Mouse (Mus musculus) heart, adult 18-20 months (tissue): ENCODE measurements around the gene Car11. TPM values are rescaled to one million over a fixed set of nuclear protein-coding genes. Genes with fewer than 3 reads are reported as not detected.

Source experiments
- DNase-seq, 2 experiments: peaks; one replicate each; pipeline ENCODE4 v3.0.0; 2021 to 2022; ENCODE audit warnings: mixed read lengths in 1 of 2
- total RNA-seq, 2 experiments: library from RNA; stranded (reverse); gene quantifications; 2 replicates each; pipeline ENCODE4 v1.2.3; 2021

Gene Car11
- total RNA-seq, 2 experiments from 2014 or later = 3.4 to 5.9 TPM

GRCm38 (mm10) chr7:45722348-45722713 is 22.7 kb downstream of the Car11 start:
- peak in 1 of 2 experiments; percentile 2 for DNase-seq

- no peak for DNase-seq
These were observed 23.7 kb downstream of the Car11 start for GRCm38 (mm10) chr7:45723301-45723700.

DNA sequence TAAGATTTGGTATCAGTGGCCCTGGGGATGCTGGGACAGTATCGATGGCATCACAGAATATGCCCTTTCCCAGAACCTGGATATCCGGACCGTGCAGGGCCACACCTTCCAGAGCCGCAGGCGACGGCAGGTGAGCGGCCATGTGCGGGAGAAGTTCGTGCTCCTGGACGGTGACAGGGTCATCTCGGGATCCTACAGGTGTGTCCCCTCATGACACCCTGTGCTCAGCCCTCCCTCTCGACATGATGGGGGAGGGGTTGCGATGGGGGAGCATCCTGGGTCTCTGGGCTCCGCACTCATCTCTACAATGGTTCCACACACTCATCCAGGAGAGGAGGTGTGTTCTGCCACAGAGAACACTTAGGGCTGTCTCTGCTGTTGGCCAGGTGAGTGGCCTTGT is 24.1 kb downstream of the Car11 start:
- no peak for DNase-seq

DNA sequence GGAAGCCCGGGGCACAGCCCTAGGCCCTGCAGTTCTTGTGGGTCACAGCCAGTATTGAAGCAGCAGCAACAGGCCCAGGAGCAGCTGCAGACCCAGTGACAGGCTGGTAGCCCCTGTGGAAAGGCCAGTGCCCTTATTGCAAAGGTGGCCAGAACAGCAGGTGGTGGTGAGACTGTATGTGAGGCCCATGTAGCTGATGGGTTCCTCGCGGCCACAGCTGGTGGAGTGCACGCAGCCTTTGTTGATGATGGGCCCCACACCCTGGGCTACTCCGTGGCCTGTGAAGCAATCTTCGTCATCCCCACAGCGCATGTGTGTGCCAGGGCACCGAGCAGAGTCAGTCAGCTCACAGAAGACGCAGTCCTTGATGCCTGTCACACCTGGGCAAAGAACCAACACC is 25.5 kb downstream of the Car11 start:
- no peak for DNase-seq

DNA sequence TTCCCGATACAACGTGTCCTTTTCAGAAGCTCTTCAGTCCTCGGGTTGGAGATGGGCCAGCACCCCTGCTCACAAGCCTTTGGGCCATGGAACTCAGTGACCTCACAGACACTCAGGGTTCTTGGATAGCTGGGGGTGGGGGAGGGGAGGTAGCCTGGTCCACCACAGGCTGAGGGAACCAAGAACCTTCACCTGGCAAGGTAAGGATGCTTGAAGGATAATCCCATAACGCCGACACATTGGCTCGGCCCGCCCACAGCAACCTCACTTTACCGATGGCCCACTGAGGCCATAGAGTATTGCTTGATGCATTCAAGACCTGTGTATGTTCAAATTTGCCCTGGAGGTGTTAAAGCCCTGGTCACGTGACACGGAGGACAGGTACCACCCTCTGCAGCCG is 26.1 kb downstream of the Car11 start, which contains the start of gene Spaca4:
TSS of gene Spaca4 (minus strand) at position 101 of the 400 bp plus-strand sequence.
- no peak for DNase-seq

DNA sequence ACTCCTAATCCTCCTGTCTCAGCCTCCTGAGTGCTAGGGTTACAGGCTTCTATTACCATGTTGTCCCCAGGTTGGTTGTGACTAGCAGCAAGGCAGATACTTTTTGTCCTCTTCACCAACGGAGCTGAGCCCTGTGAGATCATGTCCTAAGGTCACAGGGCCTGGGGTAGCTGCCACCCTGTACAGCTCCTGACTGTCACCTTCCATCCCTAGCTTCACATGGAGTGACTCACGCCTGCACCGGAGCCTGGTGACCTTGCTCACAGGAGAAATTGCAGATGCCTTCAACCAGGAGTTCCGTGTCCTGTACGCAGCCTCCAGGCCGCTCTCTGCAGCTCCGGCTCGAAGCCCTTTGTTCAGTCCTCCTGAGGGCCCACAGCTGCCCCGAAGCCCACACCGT is 26.8 kb downstream of the Car11 start:
- DNase-seq = no peak

DNA sequence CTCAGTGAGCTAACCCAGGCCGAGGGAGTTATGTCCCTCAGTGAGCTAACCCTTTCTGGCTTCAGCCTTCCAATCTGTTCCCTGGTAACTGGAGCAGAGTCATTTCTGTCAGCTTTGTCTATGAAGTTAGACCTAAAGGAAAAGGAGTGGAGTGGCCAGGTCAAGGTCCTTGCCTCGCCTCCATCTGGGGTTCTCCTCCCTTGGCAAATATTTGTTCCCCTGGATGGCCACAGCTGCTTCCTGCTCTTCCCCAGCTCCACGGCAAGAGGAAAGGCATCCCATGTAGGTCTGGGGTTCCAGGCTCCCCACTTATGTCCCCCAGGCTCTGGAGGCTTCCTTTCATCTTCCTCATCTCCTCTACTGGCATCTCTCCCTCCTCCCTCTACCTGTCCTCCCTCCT is 28.0 kb downstream of the Car11 start:
- no peak for DNase-seq

GRCm38 (mm10) chr7:45730727-45731431 is 31.2 kb downstream of the Car11 start:
- peak; percentile 11 to 15 for DNase-seq

GRCm38 (mm10) chr7:45733477-45733876 is 33.8 kb downstream of the Car11 start:
- DNase-seq = peak in 1 of 2 experiments; percentile 12

GRCm38 (mm10) chr7:45739162-45739763 is 39.6 kb downstream of the Car11 start:
- peak; percentile 81 to 93 for DNase-seq

- DNase-seq = no peak
These were observed 40.2 kb downstream of the Car11 start for GRCm38 (mm10) chr7:45739820-45740219.

DNA sequence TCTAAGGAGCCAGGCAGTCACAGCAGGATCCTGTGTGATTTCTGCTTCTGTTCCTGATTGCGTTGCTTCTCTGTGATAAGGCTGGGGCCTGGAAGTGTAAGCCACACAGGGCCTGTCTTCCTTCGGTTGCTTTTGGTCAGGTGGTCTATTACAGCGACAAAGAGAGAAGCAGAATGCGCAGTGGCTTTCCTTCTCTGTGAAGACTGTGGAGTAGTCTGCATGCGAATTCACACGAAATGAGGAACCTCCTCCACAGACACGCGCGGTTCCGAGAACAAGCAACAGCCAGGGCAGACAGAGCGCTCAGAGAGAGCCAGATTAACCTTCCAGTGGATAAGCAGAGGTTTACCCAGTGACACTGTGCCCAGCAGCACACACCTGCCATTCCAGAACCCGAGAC is 41.7 kb downstream of the Car11 start:
- DNase-seq = no peak

DNA sequence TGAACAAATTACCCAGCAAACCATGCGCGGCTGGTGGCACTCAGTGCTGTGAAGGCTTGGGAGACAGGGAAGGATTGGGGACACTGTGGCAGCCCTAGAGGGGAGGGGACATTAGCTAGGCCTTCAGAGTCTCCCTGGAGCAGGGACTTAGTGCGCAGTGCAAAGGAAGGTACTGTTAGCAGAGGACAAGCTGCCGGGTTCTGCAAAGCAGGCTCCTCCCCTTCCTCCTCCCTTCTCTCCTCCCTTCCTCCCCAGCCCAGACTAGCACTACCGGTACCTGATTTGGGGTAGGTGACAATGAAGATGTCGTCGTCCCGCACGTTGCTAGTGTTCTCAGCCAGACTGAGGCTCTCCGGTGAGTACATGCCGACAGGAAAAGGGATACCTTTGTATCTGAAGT is 42.1 kb downstream of the Car11 start:
- DNase-seq = no peak

- no peak for DNase-seq
These were observed 42.7 kb downstream of the Car11 start for GRCm38 (mm10) chr7:45742338-45742737.

- peak; percentile 53 to 58 for DNase-seq
These were observed 44.7 kb downstream of the Car11 start for GRCm38 (mm10) chr7:45744387-45744786.

DNA sequence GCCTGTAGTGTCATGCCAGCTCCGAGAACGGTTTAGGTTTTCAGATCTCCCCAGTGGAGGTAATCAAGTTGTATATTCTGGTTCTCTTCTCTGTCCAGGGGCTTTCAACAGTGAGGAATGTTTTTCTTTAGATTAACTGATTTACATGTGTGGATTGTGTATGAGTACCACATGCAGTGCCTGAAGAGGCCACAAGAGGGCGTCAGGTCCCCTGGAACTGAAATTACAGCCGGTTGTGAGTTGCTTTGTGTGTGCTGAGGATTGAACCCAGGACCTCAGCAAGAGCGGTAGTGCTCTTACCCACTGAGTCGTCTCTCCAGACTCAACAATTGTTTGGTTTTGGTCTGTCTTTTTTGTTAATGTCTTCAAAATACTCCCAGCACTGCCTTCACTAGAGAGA is 46.9 kb downstream of the Car11 start:
- no peak for DNase-seq

DNA sequence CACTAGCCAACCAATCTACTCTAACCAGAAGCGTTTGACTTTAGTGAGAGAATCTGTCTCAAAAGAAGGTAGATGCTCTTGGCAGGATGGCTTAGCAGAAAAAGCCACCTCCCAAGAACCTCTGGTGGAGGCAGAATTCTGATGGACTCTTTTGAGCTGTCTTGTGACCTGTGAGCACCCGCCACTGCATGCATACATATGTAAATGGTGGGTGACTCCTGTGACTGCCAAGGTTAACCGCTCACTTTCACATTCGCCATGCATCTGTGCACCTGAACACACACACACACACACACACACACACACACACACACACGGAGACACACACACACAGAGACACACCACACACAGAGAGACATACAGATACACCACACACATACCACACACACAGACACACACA is 47.8 kb downstream of the Car11 start:
- no peak for DNase-seq

- DNase-seq = no peak
These were observed 48.5 kb downstream of the Car11 start for GRCm38 (mm10) chr7:45748110-45748509.

DNA sequence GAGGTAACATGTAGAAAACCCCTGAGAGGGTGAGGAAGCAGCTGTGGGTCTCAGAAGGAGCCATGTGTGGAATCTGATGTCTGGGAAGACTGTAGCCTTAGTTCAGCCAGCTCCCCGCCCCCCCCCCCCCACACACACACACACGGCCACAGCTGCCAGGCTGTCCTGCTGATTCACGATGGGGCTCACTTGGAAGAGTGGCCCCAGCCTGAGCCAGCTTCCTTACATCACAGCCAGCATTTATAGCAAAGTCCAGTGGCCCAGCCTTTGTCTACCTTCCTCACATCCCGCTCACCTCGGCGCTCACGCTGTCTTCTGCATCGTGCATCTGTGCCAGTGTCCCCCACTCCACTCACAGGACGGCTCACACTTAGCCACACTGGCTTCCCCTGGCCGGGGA is 49.8 kb downstream of the Car11 start:
- no peak for DNase-seq

DNA sequence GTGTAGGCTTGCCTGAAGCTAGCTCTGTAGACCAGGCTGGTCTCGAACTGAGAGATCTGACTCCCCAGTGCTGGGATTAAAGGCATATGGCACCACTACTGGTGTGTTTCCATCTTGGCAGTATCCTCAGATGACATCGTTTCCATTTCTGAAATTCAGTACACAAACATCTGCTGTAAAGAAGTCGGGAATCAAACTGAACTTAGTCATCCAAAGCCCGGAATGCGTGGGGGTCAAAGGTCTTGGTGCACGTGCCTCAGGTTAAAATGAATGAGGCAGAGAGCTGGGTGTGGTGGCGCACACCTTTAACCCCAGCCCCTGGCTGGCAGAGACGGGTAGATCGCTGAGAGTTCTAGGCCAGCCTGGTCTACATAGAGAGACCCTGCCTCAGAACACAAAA is 50.5 kb downstream of the Car11 start:
- DNase-seq = no peak
